Mouse (Mus musculus) lung, postnatal 4 days (tissue): ENCODE results near the gene Cd3d.
"Not testable (repeated sequence)": the region's sequence is repeated elsewhere in the genome, so short reads cannot be mapped to it uniquely, and the experiment has no call there.

Experiments used
- DNase-seq, 2 experiments: peaks; one replicate each; pipeline ENCODE4 v3.0.0; 2021

Cd3d gene

DNA sequence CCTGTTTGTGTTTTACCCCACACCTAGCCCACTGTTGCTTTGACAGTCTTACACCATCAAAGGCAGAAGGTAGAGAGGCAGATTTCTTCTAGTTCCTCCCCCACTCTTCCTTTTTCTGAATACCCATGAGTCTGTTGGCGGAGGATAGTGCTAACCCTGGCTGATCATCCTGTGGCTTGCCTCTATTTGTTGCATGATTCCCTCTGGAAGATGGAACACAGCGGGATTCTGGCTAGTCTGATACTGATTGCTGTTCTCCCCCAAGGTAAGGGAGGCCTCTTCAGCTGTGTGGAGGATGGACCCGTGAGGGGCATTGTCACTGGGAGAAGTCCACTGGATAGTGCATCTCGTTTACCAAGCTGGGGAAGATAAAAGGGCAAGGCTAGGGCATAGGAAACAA is at the start of gene Cd3d:
Gene Cd3d, plus strand, starts transcription at position 111 of the 400 bp plus-strand sequence.
- no peak for DNase-seq

DNA sequence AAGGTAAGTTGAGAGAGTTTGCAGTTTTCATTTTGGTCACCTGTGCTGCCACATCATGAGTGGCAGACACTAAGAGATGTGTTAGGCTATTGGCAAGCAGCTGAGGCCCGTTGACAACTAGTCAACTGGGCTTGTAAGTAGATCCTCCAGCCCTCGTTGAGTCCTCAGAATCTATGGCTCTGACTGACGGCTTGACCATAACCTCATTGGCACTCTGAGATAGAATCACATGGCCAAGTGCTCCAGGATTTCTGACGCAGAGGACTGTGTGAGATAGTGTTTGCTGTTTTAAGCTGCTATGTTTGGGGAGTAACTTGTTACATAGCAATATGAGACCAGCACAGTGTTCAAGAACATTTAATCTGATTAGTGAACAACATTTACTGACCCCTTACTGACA is 39.8 kb upstream of the Cd3d start:
- DNase-seq = no peak

DNA sequence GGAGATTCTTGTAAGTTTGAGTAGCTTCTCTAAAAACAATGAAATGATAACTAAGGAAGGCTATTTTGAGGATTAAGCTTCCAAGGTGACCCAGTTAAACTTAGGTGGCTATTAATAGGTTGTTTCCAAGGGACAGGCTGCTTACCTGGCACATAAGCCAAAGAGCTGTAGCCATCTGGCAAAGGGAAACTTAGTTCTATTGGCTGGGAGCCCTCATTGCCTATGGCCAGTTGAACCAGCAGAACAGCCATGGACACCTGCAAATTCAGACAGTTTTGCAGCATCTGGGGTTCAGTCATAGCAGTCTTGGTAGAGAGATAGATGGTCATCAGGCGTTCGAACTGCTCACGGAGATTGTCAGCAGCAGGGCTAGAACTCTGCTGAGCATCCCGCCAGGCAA is 39.2 kb upstream of the Cd3d start:
- DNase-seq = no peak

- DNase-seq = no peak
Measured at GRCm38 (mm10) chr9:44946185-44946695, 35.3 kb upstream of the Cd3d start.

DNA sequence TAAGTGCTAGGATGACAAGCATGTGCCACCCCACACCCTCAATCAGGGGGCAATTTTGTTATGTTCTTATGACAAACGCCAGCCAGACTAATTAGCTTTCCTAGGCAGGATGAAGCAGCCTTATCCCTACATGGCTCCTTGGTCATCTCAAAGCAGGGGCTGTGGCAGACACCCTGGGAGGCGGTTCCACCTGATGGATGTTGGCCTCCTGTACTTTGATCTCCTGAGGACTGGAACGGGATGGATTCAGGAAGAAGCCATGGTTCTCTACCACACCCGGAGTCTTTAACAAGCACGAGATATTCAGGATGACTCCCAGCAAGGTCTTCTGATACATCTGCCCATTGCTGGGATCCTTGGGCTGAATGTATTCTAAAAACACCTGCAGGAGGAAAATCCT is 33.8 kb upstream of the Cd3d start:
- DNase-seq = no peak

DNA sequence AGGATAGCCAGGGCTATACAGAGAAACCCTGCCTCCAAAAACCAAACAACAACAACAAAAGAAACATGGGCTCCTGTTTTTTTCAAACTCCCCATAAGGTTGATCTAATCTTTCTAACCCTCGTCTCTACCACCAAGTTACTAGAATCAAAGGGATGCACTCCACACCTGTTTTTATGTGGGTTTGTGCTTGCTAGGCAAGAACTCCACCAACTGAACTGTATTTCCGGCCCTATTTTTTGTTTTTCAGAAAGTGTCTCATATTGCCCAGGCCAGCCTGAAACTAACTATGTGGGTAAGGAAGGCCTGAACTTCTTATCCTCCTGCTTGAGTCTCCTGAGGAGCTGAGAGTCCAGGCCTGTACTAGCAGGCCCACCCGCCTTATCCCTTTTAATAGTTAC is 27.2 kb upstream of the Cd3d start:
- DNase-seq = no peak

GRCm38 (mm10) chr9:44965126-44965832 is 16.3 kb upstream of the Cd3d start, which contains the start of gene Ube4a:
Gene Ube4a, minus strand, starts transcription at chr9:44965600.
- peak; percentile 98 to 100 for DNase-seq

DNA sequence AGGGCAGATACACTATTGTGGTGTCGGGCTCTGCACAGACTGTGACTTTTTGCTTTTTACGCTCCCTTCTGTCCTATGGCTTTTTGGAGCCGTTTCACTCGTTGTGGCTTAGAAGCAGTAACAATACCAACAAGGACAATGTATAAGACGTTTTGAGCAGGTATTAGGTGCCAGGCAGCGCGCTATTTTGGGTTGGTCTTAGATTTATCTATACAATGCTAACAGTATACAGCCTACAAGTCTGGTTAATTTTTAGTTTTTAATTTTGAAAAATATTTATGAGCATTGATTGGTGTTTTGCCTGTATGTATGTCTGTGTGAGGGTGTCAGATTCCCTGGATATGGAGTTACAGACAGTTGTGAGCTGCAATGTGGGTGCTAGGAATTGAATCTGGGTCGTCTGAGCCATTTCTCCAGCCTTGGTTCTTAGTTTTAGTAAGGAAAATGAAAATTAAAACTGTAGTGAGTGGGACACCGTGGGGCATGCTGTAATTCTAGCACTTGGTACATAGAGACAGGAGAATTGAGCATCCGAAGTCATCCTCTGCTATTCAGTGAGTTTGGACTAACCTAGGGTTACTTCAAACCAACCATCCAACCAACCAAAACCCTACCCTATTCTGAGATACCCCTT is 15.6 kb upstream of the Cd3d start:
- no peak for DNase-seq

GRCm38 (mm10) chr9:44966815-44967242 is 14.8 kb upstream of the Cd3d start:
- DNase-seq = peak; percentile 63 to 82

DNA sequence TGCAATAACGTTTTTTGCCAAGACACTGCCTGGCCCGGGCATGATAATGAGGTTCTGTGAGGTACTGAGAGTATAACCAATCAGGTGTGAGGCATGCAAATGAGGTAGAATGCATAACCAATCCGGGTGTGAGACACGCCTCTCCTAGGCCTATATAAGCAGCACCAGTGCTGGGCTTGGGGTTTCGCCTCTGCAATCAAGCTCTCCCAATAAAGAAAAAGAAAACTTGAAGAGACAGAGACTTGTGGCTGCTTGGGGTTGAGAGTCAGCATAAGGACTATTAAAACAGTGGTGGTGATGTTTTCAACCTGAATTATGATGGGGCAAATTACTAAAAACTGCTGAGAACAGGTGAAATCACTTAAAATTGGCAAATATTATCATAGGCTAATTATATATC is 13.8 kb upstream of the Cd3d start:
- DNase-seq = not testable (repeated sequence)

DNA sequence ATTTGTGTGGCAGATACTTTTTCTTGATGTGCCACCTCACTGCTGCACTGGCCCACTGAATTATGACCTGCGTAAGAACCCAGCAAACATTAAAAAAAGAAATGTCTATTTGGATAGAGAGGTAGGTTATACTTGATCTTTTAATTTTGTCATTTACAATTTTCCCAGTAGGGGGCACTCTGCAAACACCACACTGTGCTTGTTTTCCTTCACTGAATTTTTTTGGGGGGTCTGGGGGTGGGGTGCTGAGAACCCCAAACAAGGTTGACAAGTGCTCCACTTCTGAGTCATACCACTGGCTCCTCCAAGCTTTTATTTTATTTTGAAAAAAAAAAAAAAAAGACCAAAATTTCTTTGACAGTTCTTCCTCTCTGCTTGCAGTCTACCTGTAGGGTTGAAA is 12.1 kb upstream of the Cd3d start:
- DNase-seq = no peak

GRCm38 (mm10) chr9:44977813-44978212 is 3.8 kb upstream of the Cd3d start:
- DNase-seq = no peak

DNA sequence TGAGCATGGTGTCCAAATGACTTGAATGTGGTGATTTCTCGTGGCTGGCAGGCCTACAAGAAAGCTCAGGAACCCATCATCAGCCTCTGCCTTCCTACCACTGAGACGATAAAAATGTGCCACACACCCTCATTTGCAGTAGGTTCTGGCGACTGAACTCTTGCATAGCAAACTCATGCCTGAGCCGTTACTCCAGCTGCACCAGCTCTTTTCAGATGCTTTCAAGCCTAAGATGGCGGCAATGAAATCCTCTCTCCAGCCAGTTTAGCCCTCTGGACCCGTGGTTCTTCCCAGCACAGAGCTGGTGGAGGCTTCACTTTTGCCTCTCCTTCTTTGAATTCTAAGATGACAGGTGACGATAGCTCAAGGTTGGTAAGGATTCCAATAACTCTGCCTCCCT is 1.8 kb upstream of the Cd3d start:
- no peak for DNase-seq

GRCm38 (mm10) chr9:44980242-44980641 is 1.3 kb upstream of the Cd3d start, which contains the start of gene Cd3g:
Gene Cd3g, minus strand, starts transcription at chr9:44980431.
- DNase-seq = peak; percentile 28 to 33

DNA sequence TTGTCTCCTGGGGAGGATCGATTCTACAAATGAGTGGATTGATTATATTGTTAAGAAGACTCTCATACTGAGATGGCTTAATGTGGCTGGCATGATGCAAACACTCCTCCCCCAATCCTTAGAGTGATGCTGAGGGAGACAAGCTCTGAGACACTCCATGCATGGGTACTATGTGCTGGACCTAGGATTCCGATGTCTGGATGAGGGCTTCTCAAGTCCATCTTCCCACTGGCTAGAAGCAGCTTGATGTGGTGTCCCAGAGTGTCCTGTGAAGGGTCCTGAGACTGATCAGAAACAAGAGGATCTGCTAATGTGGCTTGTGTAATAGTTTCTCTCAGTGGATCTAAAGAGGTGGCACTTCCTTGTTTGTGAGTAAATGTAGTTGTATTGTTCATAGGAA is 482 bp upstream of the Cd3d start:
- no peak for DNase-seq

DNA sequence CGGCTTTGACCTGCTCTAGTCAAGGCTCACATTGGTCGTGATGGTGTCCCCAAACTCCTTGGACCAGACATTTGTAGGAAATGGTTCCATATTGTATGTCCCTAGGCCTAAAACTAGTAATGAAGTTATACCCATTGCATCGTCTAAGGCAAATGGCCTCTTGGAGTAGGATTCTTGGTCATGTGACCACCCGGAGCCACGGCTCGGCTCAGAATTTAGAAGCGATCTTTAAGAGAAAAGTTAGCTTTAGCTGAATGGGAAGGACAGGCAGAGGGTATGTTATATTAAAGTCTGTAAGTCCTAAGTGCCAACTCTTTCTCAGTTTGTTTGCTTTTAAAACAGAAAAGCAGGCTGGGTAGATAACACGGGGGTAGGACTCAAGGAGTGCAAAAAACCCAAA is 495 bp downstream of the Cd3d start:
- no peak for DNase-seq

- no peak for DNase-seq
Measured at GRCm38 (mm10) chr9:44982531-44982930, 945 bp downstream of the Cd3d start.

GRCm38 (mm10) chr9:44983001-44983400 is 1.4 kb downstream of the Cd3d start:
- no peak for DNase-seq

- no peak for DNase-seq
Measured at GRCm38 (mm10) chr9:44985721-44986161, 4.2 kb downstream of the Cd3d start.

- peak; percentile 65 to 69 for DNase-seq
Measured at GRCm38 (mm10) chr9:44986242-44986781, 4.7 kb downstream of the Cd3d start.

GRCm38 (mm10) chr9:44986976-44987375 is 5.4 kb downstream of the Cd3d start:
- DNase-seq = no peak

DNA sequence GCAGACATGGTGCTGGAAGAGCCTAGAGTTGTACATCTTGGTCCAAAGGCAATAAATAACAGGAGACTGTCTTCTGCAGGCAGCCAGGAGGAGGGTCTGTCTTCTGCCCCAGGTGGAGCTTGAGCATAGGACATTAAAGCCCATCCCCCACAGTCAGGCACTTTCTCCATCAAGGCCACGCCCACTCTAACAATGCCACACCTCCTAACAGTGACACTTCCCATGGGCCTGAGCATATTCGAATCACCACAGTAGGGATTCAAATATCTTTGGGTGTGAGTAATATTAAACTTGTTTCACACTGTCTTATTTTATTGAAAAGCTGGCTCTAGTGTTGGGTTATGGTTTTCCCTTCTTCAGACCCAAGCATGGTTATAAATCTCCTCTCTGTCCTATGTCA is 10.2 kb downstream of the Cd3d start:
- DNase-seq = no peak

DNA sequence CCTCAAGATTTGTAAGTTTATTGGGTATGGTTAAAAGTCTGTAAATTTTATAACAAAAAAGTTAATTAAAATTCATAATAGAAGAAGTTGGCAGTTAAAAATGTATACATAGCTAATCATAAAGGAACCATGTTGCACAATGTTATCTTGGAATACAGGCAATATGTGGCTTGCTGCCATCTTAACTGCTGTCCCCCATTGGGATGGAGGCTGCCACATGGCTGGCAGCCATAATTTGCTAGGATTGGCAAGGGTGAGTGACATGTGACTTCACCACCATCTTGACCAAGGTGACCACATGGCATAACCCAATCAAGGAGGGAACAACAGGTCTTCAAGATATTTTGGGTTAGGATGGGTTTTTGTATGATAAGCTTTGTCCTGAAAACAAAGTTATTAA is 10.7 kb downstream of the Cd3d start:
- DNase-seq = no peak

GRCm38 (mm10) chr9:44993268-44993667 is 11.7 kb downstream of the Cd3d start:
- no peak for DNase-seq
